Mouse (Mus musculus) intestine, embryonic 15.5 days (tissue): Measurements from ENCODE around the gene 1110051M20Rik. TPM values are rescaled to one million over a fixed set of nuclear protein-coding genes. Genes with fewer than 3 reads are reported as not detected.

ENCODE experiments used
- ATAC-seq: fragments of 200-750 bp; cut with Nextera tagmentation; 2 replicates; pipeline ENCODE4 v1.8.0; 2017; ENCODE audit warnings: moderate TSS enrichment, moderate library complexity
- H3K27ac ChIP-seq: fragments of 300-500 bp; sonication (generic); 2 replicates; pipeline ENCODE4 v1.5.1; 2015; ENCODE audit warnings: mild to moderate bottlenecking, inconsistent platforms
- H3K27me3 ChIP-seq: fragments of 300-500 bp; sonication (generic); replicated peaks from 2 replicates; pipeline ENCODE4 v1.6.1; 2015; ENCODE audit warnings: inconsistent platforms
- H3K36me3 ChIP-seq: fragments of 300-500 bp; sonication (generic); 2 replicates; pipeline ENCODE4 v1.6.1; 2015; ENCODE audit warnings: inconsistent platforms
- H3K4me1 ChIP-seq: fragments of 300-500 bp; sonication (generic); replicated peaks from 2 replicates; pipeline ENCODE4 v1.6.1; 2015; ENCODE audit warnings: inconsistent platforms
- H3K4me2 ChIP-seq: fragments of 300-500 bp; sonication (generic); replicated peaks from 2 replicates; pipeline ENCODE4 v1.6.1; 2015; ENCODE audit warnings: mild to moderate bottlenecking, inconsistent platforms
- H3K4me3 ChIP-seq: fragments of 300-500 bp; sonication (generic); replicated peaks from 2 replicates; pipeline ENCODE4 v1.5.1; 2015; ENCODE audit warnings: inconsistent platforms
- H3K9ac ChIP-seq: fragments of 300-500 bp; sonication (generic); 2 replicates; pipeline ENCODE4 v1.6.1; 2015; ENCODE audit warnings: inconsistent platforms
- H3K9me3 ChIP-seq: fragments of 300-500 bp; sonication (generic); 2 replicates; pipeline ENCODE4 v1.6.1; 2016; ENCODE audit warnings: inconsistent platforms
- WGBS: fragments of 180-500 bp; shearing (Covaris S2); methylation state at CpG from one replicate; pipeline ENCODE4 v1.1.7; 2015; 5-methylcytosine and 5-hydroxymethylcytosine counted together
- polyA plus RNA-seq: library from polyadenylated mRNA; unstranded; fragments of >200 nt; fragmentation: Nextera tagmentation; extraction: Ambion mirVana; gene quantifications from 2 replicates; pipeline ENCODE4 v1.2.1, GENCODE M21; 2015

Gene 1110051M20Rik
- polyA plus RNA-seq, 1 experiment from 2014 or later, result 38.6 TPM

GRCm38 (mm10) chr2:91287563-91287962 is 156.9 kb downstream of the 1110051M20Rik start:
- no peaks in the 10 kb centered on the region for H3K36me3 ChIP-seq
- 0 out of 2 replicates have a peak overlapping the region, but pooled peaks have one; percentile 11 for H3K27ac ChIP-seq
- H3K9me3 ChIP-seq, result no peaks in the 10 kb centered on the region
- H3K9ac ChIP-seq, result no peak overlapping the region
- H3K4me2 ChIP-seq, result 0 out of 2 replicates have a peak overlapping the region, but pooled peaks have one; percentile 1
- H3K4me1 ChIP-seq, result 0 out of 2 replicates have a peak, but pooled peaks cover 4% of the 10 kb centered on the region
- no peak overlapping the region for H3K4me3 ChIP-seq
- ATAC-seq, result peak; percentile 50
- no peaks in the 10 kb centered on the region for H3K27me3 ChIP-seq
- 33% methylated on average over 6 of the region's 6 CpGs for WGBS

GRCm38 (mm10) chr2:91285885-91286505 is 158.5 kb downstream of the 1110051M20Rik start:
- H3K9ac ChIP-seq, result no peak overlapping the region
- H3K36me3 ChIP-seq, result no peaks in the 10 kb centered on the region
- no peak; the same call in 1 of the 2 replicates for ATAC-seq
- no peak overlapping the region for H3K4me3 ChIP-seq
- 0 out of 2 replicates have a peak, but pooled peaks cover 4% of the 10 kb centered on the region for H3K4me1 ChIP-seq
- no peaks in the 10 kb centered on the region for H3K9me3 ChIP-seq
- no peaks in the 10 kb centered on the region for H3K27me3 ChIP-seq
- no peak overlapping the region for H3K4me2 ChIP-seq
- H3K27ac ChIP-seq, result no peak overlapping the region
- WGBS, result 14% methylated on average over 7 of the region's 7 CpGs

GRCm38 (mm10) chr2:91284375-91285199 is 159.9 kb downstream of the 1110051M20Rik start:
- WGBS, result 65% methylated on average over 13 of the region's 13 CpGs
- 0 out of 2 replicates have a peak, but pooled peaks cover 4% of the 10 kb centered on the region for H3K4me1 ChIP-seq
- H3K9me3 ChIP-seq, result no peaks in the 10 kb centered on the region
- H3K9ac ChIP-seq, result no peak overlapping the region
- H3K27me3 ChIP-seq, result no peaks in the 10 kb centered on the region
- H3K4me3 ChIP-seq, result no peak overlapping the region
- ATAC-seq, result no peak
- no peak overlapping the region for H3K4me2 ChIP-seq
- H3K27ac ChIP-seq, result peak overlapping the region; percentile 27; the same call in 1 of the 2 replicates
- no peaks in the 10 kb centered on the region for H3K36me3 ChIP-seq

- Histone ChIP-seq H3K27me3 (no peaks in the 10 kb centered on the region), H3K4me2 (no peak overlapping the region), H3K4me3 (no peak overlapping the region), H3K36me3 (no peaks in the 10 kb centered on the region), H3K27ac (peak overlapping the region; percentile 27; the same call in 1 of the 2 replicates), H3K9me3 (no peaks in the 10 kb centered on the region), H3K9ac (no peak overlapping the region), H3K4me1 (0 out of 2 replicates have a peak, but pooled peaks cover 4% of the 10 kb centered on the region)
- ATAC-seq, result no peak
- 84% methylated on average over 3 of the region's 3 CpGs for WGBS
Measured at GRCm38 (mm10) chr2:91283972-91284371, 160.5 kb downstream of the 1110051M20Rik start.

GRCm38 (mm10) chr2:91281366-91281765 is 163.1 kb downstream of the 1110051M20Rik start:
- peak; percentile 91 for ATAC-seq
- Histone ChIP-seq H3K9ac (no peak overlapping the region), H3K27ac (peak overlapping the region; percentile 49)

GRCm38 (mm10) chr2:91279372-91279755 is 165.1 kb downstream of the 1110051M20Rik start:
- Histone ChIP-seq H3K36me3 (peaks cover 18% of the 10 kb centered on the region), H3K4me1 (0 out of 2 replicates have a peak, but pooled peaks cover 3% of the 10 kb centered on the region), H3K9me3 (no peaks in the 10 kb centered on the region), H3K4me2 (no peak overlapping the region; the same call in 1 of the 2 replicates), H3K27ac (no peak overlapping the region), H3K27me3 (no peaks in the 10 kb centered on the region), H3K4me3 (no peak overlapping the region), H3K9ac (no peak overlapping the region)
- ATAC-seq, result peak; percentile 54
- 48% methylated on average over 2 of the region's 2 CpGs for WGBS

More at GRCm38 (mm10) chr2:91281366-91281765, 163.1 kb downstream of the 1110051M20Rik start:
- Histone ChIP-seq H3K4me3 (no peak overlapping the region), H3K9me3 (no peaks in the 10 kb centered on the region), H3K36me3 (no peaks in the 10 kb centered on the region), H3K27me3 (no peaks in the 10 kb centered on the region), H3K4me1 (0 out of 2 replicates have a peak, but pooled peaks cover 3% of the 10 kb centered on the region), H3K4me2 (no peak overlapping the region)
- 42% methylated on average over 5 of the region's 5 CpGs for WGBS

GRCm38 (mm10) chr2:91278749-91279371 is 165.6 kb downstream of the 1110051M20Rik start:
- H3K36me3 ChIP-seq, result peaks cover 20% of the 10 kb centered on the region

GRCm38 (mm10) chr2:91269687-91270133 is 174.8 kb downstream of the 1110051M20Rik start:
- Histone ChIP-seq H3K27me3 (no peaks in the 10 kb centered on the region), H3K4me3 (no peak overlapping the region), H3K9me3 (no peaks in the 10 kb centered on the region), H3K9ac (no peak overlapping the region), H3K27ac (0 out of 2 replicates have a peak overlapping the region, but pooled peaks have one; percentile 22), H3K36me3 (peaks cover 56% of the 10 kb centered on the region), H3K4me2 (no peak overlapping the region), H3K4me1 (peaks cover 3% of the 10 kb centered on the region)
- ATAC-seq, result no peak
- 93% methylated on average over 8 of the region's 8 CpGs for WGBS

More at GRCm38 (mm10) chr2:91278749-91279371, 165.6 kb downstream of the 1110051M20Rik start:
- peak; percentile 71 for ATAC-seq
- H3K4me1 ChIP-seq, result 0 out of 2 replicates have a peak, but pooled peaks cover 3% of the 10 kb centered on the region
- no peak overlapping the region for H3K4me2 ChIP-seq
- H3K9me3 ChIP-seq, result no peaks in the 10 kb centered on the region
- no peak overlapping the region for H3K4me3 ChIP-seq
- no peak overlapping the region for H3K27ac ChIP-seq
- H3K27me3 ChIP-seq, result no peaks in the 10 kb centered on the region
- H3K9ac ChIP-seq, result no peak overlapping the region
- 39% methylated on average over 10 of the region's 10 CpGs for WGBS

- ATAC-seq, result no peak
- H3K4me3 ChIP-seq, result no peak overlapping the region
- no peaks in the 10 kb centered on the region for H3K9me3 ChIP-seq
- H3K36me3 ChIP-seq, result peaks cover 50% of the 10 kb centered on the region
- no peaks in the 10 kb centered on the region for H3K27me3 ChIP-seq
- 52% methylated on average over 2 of the region's 2 CpGs for WGBS
- H3K4me2 ChIP-seq, result no peak overlapping the region
- no peak overlapping the region for H3K9ac ChIP-seq
- H3K4me1 ChIP-seq, result peaks cover 12% of the 10 kb centered on the region
- H3K27ac ChIP-seq, result no peak overlapping the region
Measured at GRCm38 (mm10) chr2:91268706-91269105, 175.8 kb downstream of the 1110051M20Rik start.

- Histone ChIP-seq H3K4me3 (no peak overlapping the region), H3K9me3 (no peaks in the 10 kb centered on the region), H3K9ac (no peak overlapping the region), H3K4me2 (no peak overlapping the region), H3K36me3 (peaks cover 44% of the 10 kb centered on the region), H3K27me3 (no peaks in the 10 kb centered on the region), H3K27ac (no peak overlapping the region), H3K4me1 (peaks cover 12% of the 10 kb centered on the region)
- ATAC-seq, result no peak
- WGBS, result 93% methylated on average over 3 of the region's 3 CpGs
Measured at GRCm38 (mm10) chr2:91268042-91268441, 176.5 kb downstream of the 1110051M20Rik start.

- ATAC-seq, result peak; percentile 99
- Histone ChIP-seq H3K4me3 (peak within 1 kb of the TSS; percentile 81), H3K9ac (peak within 1 kb of the TSS; percentile 90), H3K36me3 (peaks cover 30% of the 10 kb centered on the region), H3K4me1 (peaks cover 12% of the 10 kb centered on the region), H3K4me2 (peak within 1 kb of the TSS; percentile 81), H3K9me3 (no peaks in the 10 kb centered on the region), H3K27ac (peak within 1 kb of the TSS; percentile 93), H3K27me3 (no peaks in the 10 kb centered on the region)
- WGBS, result under 1% methylated on average over 72 of the region's 72 CpGs
Measured at GRCm38 (mm10) chr2:91264711-91265681, 179.5 kb downstream of the 1110051M20Rik start, which contains the start of gene Arfgap2. Gene Arfgap2 (plus strand): TSS chr2:91264974.
